8 mouse cellular contexts compared by ENCODE assay signal in the genomic region with DNA sequence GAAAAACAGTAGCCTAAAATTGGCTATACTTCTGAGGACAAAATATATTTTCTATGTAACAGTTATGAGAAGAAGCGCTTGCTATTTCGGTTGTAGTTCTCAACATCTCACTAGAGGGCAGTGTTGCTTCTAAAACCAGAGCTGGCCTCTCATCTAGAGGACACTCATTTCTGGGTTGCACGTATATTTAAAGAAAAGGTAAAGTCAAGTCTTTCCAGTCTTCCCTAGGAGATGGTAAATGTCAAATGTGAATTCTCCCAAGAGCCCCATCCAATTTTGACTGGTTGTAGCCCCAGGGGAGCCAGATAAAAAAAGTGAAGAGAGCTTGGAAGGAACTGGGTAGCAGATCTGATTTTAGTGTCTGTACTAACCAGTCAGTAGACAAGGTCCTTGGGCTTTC. TPM values are rescaled to one million over a fixed set of nuclear protein-coding genes. Genes with fewer than 3 reads are reported as not detected.
DNase-seq lines count a peak whose midpoint lies in the region; ATAC-seq and TF ChIP-seq lines count a peak whose summit lies in the region.

No protein-coding gene starts in this region.

- peaks cover 24% of the 10 kb centered on the region for H3K4me1 ChIP-seq in heart, embryonic 13.5 days
- peaks cover 3% of the 10 kb centered on the region; the same call in 1 of the 2 replicates for H3K4me1 ChIP-seq in lung, adult 2 months (ENCODE audit: control insufficient read depth, insufficient read depth, low read length)
- H3K4me1 ChIP-seq in neural tube, embryonic 15.5 days: peaks cover 11% of the 10 kb centered on the region

- H3K4me2 ChIP-seq in heart, embryonic 13.5 days: peak overlapping the region; percentile 98; the same call in 1 of the 2 replicates
- peak overlapping the region; percentile 90 for H3K4me2 ChIP-seq in neural tube, embryonic 15.5 days

- no peak overlapping the region for H3K9ac ChIP-seq in heart, embryonic 13.5 days
- H3K9ac ChIP-seq in neural tube, embryonic 15.5 days (replicated peaks): no peak overlapping the region

- peak; percentile 36; the same call in 1 of the 2 replicates for TF ChIP-seq CTCF in lung, adult 2 months (IDR thresholded peaks at IDR 0.05; ENCODE audit: insufficient read depth, low read length)

- WGBS in heart, embryonic 13.5 days: 2% methylated on average over 3 of the region's 3 CpGs
- 3% methylated on average over 3 of the region's 3 CpGs for WGBS in lung, adult 2 months
- whole genome bisulfite sequencing in neural tube, embryonic 15.5 days: 2% methylated on average over 3 of the region's 3 CpGs

- peaks cover 21% of the 10 kb centered on the region for H3K27me3 ChIP-seq in heart, embryonic 13.5 days (replicated peaks)
- H3K27me3 ChIP-seq in neural tube, embryonic 15.5 days (replicated peaks): peaks cover 3% of the 10 kb centered on the region; the same call in 1 of the 2 replicates

- no peak overlapping the region for H3K27ac ChIP-seq in heart, embryonic 13.5 days (replicated peaks)
- no peak overlapping the region for H3K27ac ChIP-seq in neural tube, embryonic 15.5 days (replicated peaks)

- H3K9me3 ChIP-seq in heart, embryonic 13.5 days: no peaks in the 10 kb centered on the region
- H3K9me3 ChIP-seq in neural tube, embryonic 15.5 days (replicated peaks): no peaks in the 10 kb centered on the region

- no peak for ATAC-seq in heart, embryonic 13.5 days (ENCODE audit: extremely low read depth, insufficient number of reproducible peaks, low FRiP score, low TSS enrichment)
- no peak for ATAC-seq in neural tube, embryonic 15.5 days (ENCODE audit: low FRiP score)

- H3K4me3 ChIP-seq in heart, embryonic 13.5 days: no peak overlapping the region
- H3K4me3 ChIP-seq in lung, adult 2 months (replicated peaks; ENCODE audit: extremely low read depth, low read depth, low read length): no peak overlapping the region
- peak overlapping the region; percentile 67; the same call in 1 of the 2 replicates for H3K4me3 ChIP-seq in neural tube, embryonic 15.5 days (replicated peaks)

- H3K36me3 ChIP-seq in heart, embryonic 13.5 days: no peaks in the 10 kb centered on the region
- no peaks in the 10 kb centered on the region for H3K36me3 ChIP-seq in neural tube, embryonic 15.5 days

- TF ChIP-seq POLR2A in lung, adult 2 months (IDR thresholded peaks at IDR 0.05; ENCODE audit: borderline replicate concordance, extremely low read depth, low read depth, low read length): no peak

- DNase-seq in B cell, adult 2 months: peak; percentile 61 to 66
- peak; percentile 70 for DNase-seq in ES-CJ7 (ENCODE audit: low read depth, low spot score)
- DNase-seq in cerebellum, adult 8-10 months: peak; percentile 71
- peak; percentile 69 to 77 for DNase-seq in kidney, postnatal 36 days
- peak; percentile 31 for DNase-seq in lung, adult 2 months
- no peak for DNase-seq in ovary, postnatal 10 days (ENCODE audit: low spot score)

RNA-seq across cellular contexts. Expression of gene Plcl1, which starts 1.3 kb away (rescaled TPM):
- polyA plus RNA-seq in heart, embryonic 13.5 days (2015; fragmentation: Nextera tagmentation; extraction: Ambion mirVana): 0.67 and 0.71 TPM in 2 replicates
- 2.4 and 2.8 TPM in 2 replicates for polyA plus RNA-seq in lung, adult 2 months (2012; rRNA removed)
- 3.4 and 4.1 TPM in 2 replicates for polyA plus RNA-seq in neural tube, embryonic 15.5 days (2015; fragmentation: Nextera tagmentation; extraction: Ambion mirVana)

RNA-seq across cellular contexts. Expression of gene Boll, which starts 41.2 kb away (rescaled TPM):
- 0.11 and 0.27 TPM in 2 replicates for polyA plus RNA-seq in heart, embryonic 13.5 days (2015; fragmentation: Nextera tagmentation; extraction: Ambion mirVana)
- 0.27 TPM in 1 of 2 replicates, not detected in the other for polyA plus RNA-seq in lung, adult 2 months (2012; rRNA removed)
- 0.10 and 0.29 TPM in 2 replicates for polyA plus RNA-seq in neural tube, embryonic 15.5 days (2015; fragmentation: Nextera tagmentation; extraction: Ambion mirVana)
